13 mouse cellular contexts compared by ENCODE assay signal in the genomic region with DNA sequence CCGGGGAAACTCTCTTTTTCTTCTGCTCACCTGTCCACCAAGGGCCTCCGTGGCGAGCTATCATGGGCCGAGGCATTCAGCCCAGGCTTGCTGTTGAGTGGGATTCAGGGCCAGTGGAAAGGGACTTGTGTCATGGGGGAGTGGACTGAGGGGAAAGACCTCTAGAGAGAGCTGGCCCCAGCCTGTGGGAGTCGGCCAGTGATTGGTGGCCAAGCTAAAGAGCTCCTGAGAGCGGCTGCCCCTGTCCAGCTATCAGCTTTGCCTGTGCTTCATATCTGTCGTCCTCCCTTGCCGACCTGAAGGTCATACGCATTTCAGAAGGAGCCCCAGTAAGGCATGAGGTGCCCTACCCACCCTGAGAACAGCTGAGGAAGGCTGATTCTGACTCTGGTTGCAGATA. TPM values are rescaled to one million over a fixed set of nuclear protein-coding genes. Genes with fewer than 3 reads are reported as not detected.
DNase-seq lines count a peak whose midpoint lies in the region; ATAC-seq and TF ChIP-seq lines count a peak whose summit lies in the region.
"Had no signal": no experiment of that assay in that cellular context is flagged by ENCODE, and none has a peak within 500 bp of the region (broad histone marks: within the 10 kb centered on the region; RNA-seq: fewer than 3 reads in every experiment).

No protein-coding gene starts in this region.

- ATAC-seq in forebrain, embryonic 12.5 days (ENCODE audit: low FRiP score) = no peak
- no peak for ATAC-seq in forebrain, embryonic 11.5 days (replicated peaks; ENCODE audit: low FRiP score)
- no peak for ATAC-seq in kidney, embryonic 14.5 days (ENCODE audit: low FRiP score, low TSS enrichment)
- ATAC-seq in embryonic facial prominence, embryonic 15.5 days (ENCODE audit: insufficient number of reproducible peaks, low FRiP score, low TSS enrichment, low read depth) = no peak
- no peak for ATAC-seq in limb, embryonic 14.5 days (ENCODE audit: low FRiP score, low read depth)

- no peaks in the 10 kb centered on the region for H3K27me3 ChIP-seq in forebrain, embryonic 12.5 days
- no peaks in the 10 kb centered on the region for H3K27me3 ChIP-seq in forebrain, embryonic 11.5 days (ENCODE audit: control insufficient read depth, insufficient read depth, low read length)
- H3K27me3 ChIP-seq in kidney, embryonic 14.5 days (ENCODE audit: control insufficient read depth, insufficient read depth, low read length) = no peaks in the 10 kb centered on the region
- no peaks in the 10 kb centered on the region for H3K27me3 ChIP-seq in embryonic facial prominence, embryonic 15.5 days
- no peaks in the 10 kb centered on the region for H3K27me3 ChIP-seq in limb, embryonic 14.5 days (ENCODE audit: control insufficient read depth, insufficient read depth, low read length)
- H3K27me3 ChIP-seq: midbrain, embryonic 12.5 days had no signal

- H3K4me2 ChIP-seq in forebrain, embryonic 12.5 days = no peak overlapping the region
- no peak overlapping the region for H3K4me2 ChIP-seq in forebrain, embryonic 11.5 days (ENCODE audit: low read depth, low read length, severe bottlenecking)
- no peak overlapping the region for H3K4me2 ChIP-seq in kidney, embryonic 14.5 days (replicated peaks; ENCODE audit: low read depth, low read length)
- H3K4me2 ChIP-seq in embryonic facial prominence, embryonic 15.5 days (replicated peaks) = no peak overlapping the region
- no peak overlapping the region for H3K4me2 ChIP-seq in limb, embryonic 14.5 days (replicated peaks; ENCODE audit: low read depth, low read length, severe bottlenecking)
- H3K4me2 ChIP-seq: midbrain, embryonic 12.5 days had no signal

- peaks cover 22% of the 10 kb centered on the region for H3K4me1 ChIP-seq in forebrain, embryonic 12.5 days
- no peaks in the 10 kb centered on the region; the same call in 1 of the 2 replicates for H3K4me1 ChIP-seq in forebrain, embryonic 11.5 days (replicated peaks; ENCODE audit: control insufficient read depth, insufficient read depth, low read length)
- H3K4me1 ChIP-seq in kidney, embryonic 14.5 days (ENCODE audit: control insufficient read depth, insufficient read depth, low read length) = peaks cover 22% of the 10 kb centered on the region
- H3K4me1 ChIP-seq in embryonic facial prominence, embryonic 15.5 days = peaks cover 84% of the 10 kb centered on the region
- H3K4me1 ChIP-seq in limb, embryonic 14.5 days (ENCODE audit: control insufficient read depth, insufficient read depth, low read length) = peaks cover 77% of the 10 kb centered on the region

- H3K36me3 ChIP-seq in forebrain, embryonic 12.5 days (replicated peaks) = no peaks in the 10 kb centered on the region
- H3K36me3 ChIP-seq in forebrain, embryonic 11.5 days (ENCODE audit: control insufficient read depth, insufficient read depth, low read length) = no peaks in the 10 kb centered on the region
- peaks cover 3% of the 10 kb centered on the region; the same call in 1 of the 2 replicates for H3K36me3 ChIP-seq in kidney, embryonic 14.5 days (ENCODE audit: control insufficient read depth, insufficient read depth, low read length)
- H3K36me3 ChIP-seq in embryonic facial prominence, embryonic 15.5 days = peaks cover 48% of the 10 kb centered on the region; the same call in 1 of the 2 replicates
- peaks cover 72% of the 10 kb centered on the region for H3K36me3 ChIP-seq in limb, embryonic 14.5 days (ENCODE audit: control insufficient read depth, insufficient read depth, low read length)
- H3K36me3 ChIP-seq: G1E; midbrain, embryonic 12.5 days had no signal

- no peak for TF ChIP-seq POLR2A in limb, embryonic 14.5 days (IDR thresholded peaks at IDR 0.05; ENCODE audit: borderline replicate concordance, extremely low read depth, insufficient read depth, insufficient read length)

- no peak overlapping the region for H3K4me3 ChIP-seq in forebrain, embryonic 12.5 days (replicated peaks)
- no peak overlapping the region for H3K4me3 ChIP-seq in forebrain, embryonic 11.5 days (ENCODE audit: low read depth, low read length)
- no peak overlapping the region for H3K4me3 ChIP-seq in kidney, embryonic 14.5 days (ENCODE audit: low read length)
- H3K4me3 ChIP-seq in embryonic facial prominence, embryonic 15.5 days (replicated peaks) = no peak overlapping the region
- H3K4me3 ChIP-seq in limb, embryonic 14.5 days (replicated peaks; ENCODE audit: low read length) = no peak overlapping the region
- H3K4me3 ChIP-seq: midbrain, embryonic 12.5 days had no signal

- no peak overlapping the region for H3K9ac ChIP-seq in forebrain, embryonic 12.5 days
- no peak overlapping the region for H3K9ac ChIP-seq in forebrain, embryonic 11.5 days (ENCODE audit: low read length)
- H3K9ac ChIP-seq in kidney, embryonic 14.5 days (ENCODE audit: low read depth, low read length) = no peak overlapping the region
- H3K9ac ChIP-seq in embryonic facial prominence, embryonic 15.5 days = 0 out of 2 replicates have a peak overlapping the region, but pooled peaks have one; percentile 1
- H3K9ac ChIP-seq in limb, embryonic 14.5 days (ENCODE audit: low read depth, low read length, severe bottlenecking) = 0 out of 2 replicates have a peak overlapping the region, but pooled peaks have one; percentile 29
- H3K9ac ChIP-seq: liver, embryonic 14.5 days; midbrain, embryonic 12.5 days had no signal

- 91% methylated on average over 9 of the region's 9 CpGs for WGBS in forebrain, embryonic 12.5 days
- 89% methylated on average over 9 of the region's 9 CpGs for WGBS in forebrain, embryonic 11.5 days
- 53% methylated on average over 9 of the region's 9 CpGs for WGBS in kidney, embryonic 14.5 days
- WGBS in embryonic facial prominence, embryonic 15.5 days = 65% methylated on average over 9 of the region's 9 CpGs
- WGBS in limb, embryonic 14.5 days = 86% methylated on average over 9 of the region's 9 CpGs

- DNase-seq in forebrain, embryonic 11.5 days (ENCODE audit: low spot score) = no peak
- DNase-seq in kidney, adult 8-10 months = no peak
- no peak for DNase-seq in limb, embryonic 14.5 days (ENCODE audit: low spot score)
- no peak for DNase-seq in urinary bladder, adult 18-20 months (ENCODE audit: low spot score in 2 of 2)
- DNase-seq in frontal cortex, postnatal 36 days (ENCODE audit: low spot score in 2 of 2) = no peak
- DNase-seq: right cerebral cortex, postnatal 14 days; thymus, adult 2 months had no signal

- H3K9me3 ChIP-seq in forebrain, embryonic 12.5 days = no peaks in the 10 kb centered on the region
- H3K9me3 ChIP-seq in forebrain, embryonic 11.5 days (ENCODE audit: control insufficient read depth, low read length) = no peaks in the 10 kb centered on the region
- no peaks in the 10 kb centered on the region for H3K9me3 ChIP-seq in kidney, embryonic 14.5 days (ENCODE audit: control insufficient read depth, low read length)
- no peaks in the 10 kb centered on the region for H3K9me3 ChIP-seq in embryonic facial prominence, embryonic 15.5 days (replicated peaks)
- H3K9me3 ChIP-seq in limb, embryonic 14.5 days (ENCODE audit: control insufficient read depth, low read length) = no peaks in the 10 kb centered on the region
- H3K9me3 ChIP-seq: G1E; midbrain, embryonic 12.5 days had no signal

- H3K27ac ChIP-seq in forebrain, embryonic 12.5 days = peak overlapping the region; percentile 59; the same call in 1 of the 2 replicates
- no peak overlapping the region for H3K27ac ChIP-seq in forebrain, embryonic 11.5 days (ENCODE audit: low read depth, low read length)
- H3K27ac ChIP-seq in kidney, embryonic 14.5 days (ENCODE audit: low read depth, low read length) = peak overlapping the region; percentile 30; the same call in 1 of the 2 replicates
- H3K27ac ChIP-seq in embryonic facial prominence, embryonic 15.5 days (replicated peaks) = peak overlapping the region; percentile 86
- H3K27ac ChIP-seq in limb, embryonic 14.5 days (replicated peaks; ENCODE audit: low read depth, low read length) = peak overlapping the region; percentile 91
- H3K27ac ChIP-seq: liver, embryonic 14.5 days had no signal

RNA-seq across cellular contexts. Expression of gene Col5a1, which starts 48.6 kb away (rescaled TPM):
- 17.1 and 21.7 TPM in 2 replicates for polyA plus RNA-seq in forebrain, embryonic 12.5 days (2016; fragmentation: Nextera tagmentation; extraction: Ambion mirVana)
- polyA plus RNA-seq in forebrain, embryonic 11.5 days (2014; fragmentation: Nextera tagmentation; extraction: Ambion mirVana) = 20.9 and 23.7 TPM in 2 replicates
- polyA plus RNA-seq in kidney, embryonic 14.5 days (2014; fragmentation: Nextera tagmentation; extraction: Ambion mirVana) = 41.9 and 42.3 TPM in 2 replicates
- polyA plus RNA-seq in embryonic facial prominence, embryonic 15.5 days (2015; fragmentation: Nextera tagmentation; extraction: Ambion mirVana) = 217 and 242 TPM in 2 replicates
- polyA plus RNA-seq in limb, embryonic 14.5 days (2012; rRNA removed) = 298 and 304 TPM in 2 replicates
- 256 and 260 TPM in 2 replicates for polyA plus RNA-seq in limb, embryonic 14.5 days (2014; fragmentation: Nextera tagmentation; extraction: Ambion mirVana)

Comparison
In these comparisons a context has a peak if more than half of its experiments do, and no peak if none do; other contexts are left out.
1. H3K9ac ChIP-seq: peak in embryonic facial prominence, embryonic 15.5 days (single experiment) and limb, embryonic 14.5 days (single experiment); none in forebrain, embryonic 12.5 days (single experiment), forebrain, embryonic 11.5 days (single experiment) and kidney, embryonic 14.5 days (single experiment).